Mouse (Mus musculus) limb, embryonic 12.5 days (tissue): ENCODE data around the gene Aldh1a1. TPM values are rescaled to one million over a fixed set of nuclear protein-coding genes. Genes with fewer than 3 reads are reported as not detected.

Source experiments
- ATAC-seq: fragments of 200-750 bp; cut with Nextera tagmentation; 2 replicates; pipeline ENCODE4 v1.8.0; 2017; ENCODE audit warnings: low read depth, moderate TSS enrichment; ENCODE audit not compliant: insufficient number of reproducible peaks, insufficient read depth, low FRiP score, low TSS enrichment
- H3K27ac ChIP-seq: fragments of 300-500 bp; sonication (generic); 2 replicates; pipeline ENCODE4 v1.5.1; 2016; ENCODE audit warnings: mild to moderate bottlenecking, moderate library complexity
- H3K27me3 ChIP-seq: fragments of 300-500 bp; sonication (generic); 2 replicates; pipeline ENCODE4 v1.6.1; 2016; ENCODE audit warnings: mild to moderate bottlenecking, moderate library complexity
- H3K36me3 ChIP-seq: fragments of 300-500 bp; sonication (generic); 2 replicates; pipeline ENCODE4 v1.6.1; 2016; ENCODE audit warnings: mild to moderate bottlenecking, moderate library complexity
- H3K4me1 ChIP-seq: fragments of 300-500 bp; sonication (generic); replicated peaks from 2 replicates; pipeline ENCODE4 v1.6.1; 2016
- H3K4me2 ChIP-seq: fragments of 300-500 bp; sonication (generic); 2 replicates; pipeline ENCODE4 v1.6.1; 2016; ENCODE audit warnings: mild to moderate bottlenecking, moderate library complexity
- H3K4me3 ChIP-seq: fragments of 300-500 bp; sonication (generic); replicated peaks from 2 replicates; pipeline ENCODE4 v1.5.1; 2016; ENCODE audit warnings: mild to moderate bottlenecking
- H3K9ac ChIP-seq: fragments of 300-500 bp; sonication (generic); replicated peaks from 2 replicates; pipeline ENCODE4 v1.6.1; 2016; ENCODE audit warnings: mild to moderate bottlenecking, moderate library complexity
- H3K9me3 ChIP-seq: fragments of 300-500 bp; sonication (generic); 2 replicates; pipeline ENCODE4 v1.6.1; 2016; ENCODE audit warnings: mild to moderate bottlenecking, moderate library complexity
- WGBS: fragments of 180-500 bp; shearing (Covaris S2); methylation state at CpG from one replicate; pipeline ENCODE4 v1.1.7; 2016; 5-methylcytosine and 5-hydroxymethylcytosine counted together
- polyA plus RNA-seq: library from polyadenylated mRNA; unstranded; fragments of >200 nt; fragmentation: Nextera tagmentation; extraction: Ambion mirVana; gene quantifications from 2 replicates; pipeline ENCODE4 v1.2.1, GENCODE M21; 2016

Gene Aldh1a1
- polyA plus RNA-seq, 1 experiment from 2014 or later = not detected

- no peak overlapping the region for H3K27ac ChIP-seq
- no peak overlapping the region for H3K9ac ChIP-seq
- no peak overlapping the region for H3K4me2 ChIP-seq
- H3K4me3 ChIP-seq = no peak overlapping the region
- no peak for ATAC-seq
- 0 out of 2 replicates have a peak, but pooled peaks cover 4% of the 10 kb centered on the region for H3K4me1 ChIP-seq
- H3K36me3 ChIP-seq = no peaks in the 10 kb centered on the region
- H3K9me3 ChIP-seq = no peaks in the 10 kb centered on the region
- H3K27me3 ChIP-seq = no peaks in the 10 kb centered on the region
- WGBS = 76% methylated on average over 1 of the region's 1 CpGs
These were observed 160.7 kb downstream of the Aldh1a1 start for GRCm38 (mm10) chr19:20653082-20653676.

GRCm38 (mm10) chr19:20654141-20654873 lies 161.8 kb downstream of the Aldh1a1 start:
- Histone ChIP-seq H3K4me1 (0 out of 2 replicates have a peak, but pooled peaks cover 4% of the 10 kb centered on the region), H3K4me3 (no peak overlapping the region), H3K9me3 (no peaks in the 10 kb centered on the region), H3K4me2 (no peak overlapping the region), H3K27ac (no peak overlapping the region), H3K9ac (no peak overlapping the region), H3K36me3 (no peaks in the 10 kb centered on the region), H3K27me3 (no peaks in the 10 kb centered on the region)
- ATAC-seq = no peak
- WGBS = 70% methylated on average over 3 of the region's 3 CpGs

DNA sequence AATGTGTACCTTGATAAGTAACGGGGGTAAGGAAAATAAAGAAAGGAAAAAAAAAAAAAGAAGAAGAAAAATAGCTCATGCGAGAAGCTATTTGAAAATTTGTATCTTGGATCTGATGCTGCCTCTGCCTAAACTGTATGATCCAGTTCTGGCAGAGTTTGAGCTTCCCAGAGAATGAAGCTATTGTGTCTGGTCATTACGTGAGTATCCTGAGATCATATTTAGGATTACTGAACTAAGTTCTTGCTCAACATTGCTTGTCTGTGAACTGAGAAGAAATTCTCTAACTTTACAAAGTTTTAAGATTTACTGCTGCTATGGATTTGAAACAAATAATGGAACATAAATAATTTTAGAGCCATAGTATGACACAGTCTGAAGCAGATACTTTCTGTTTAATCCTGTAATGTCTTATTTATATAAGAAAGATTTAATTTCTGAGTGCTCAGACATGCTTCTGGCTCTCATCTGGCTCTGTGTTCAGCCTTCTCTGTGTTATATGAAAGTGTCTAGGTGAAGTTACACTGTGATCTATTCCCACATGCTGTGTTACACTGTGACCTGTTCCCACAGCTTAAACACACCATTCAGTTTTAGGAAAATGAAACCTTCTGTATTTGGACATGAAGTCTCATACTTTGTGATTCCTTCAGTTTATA lies 185.3 kb downstream of the Aldh1a1 start:
- no peaks in the 10 kb centered on the region for H3K9me3 ChIP-seq
- H3K27me3 ChIP-seq = no peaks in the 10 kb centered on the region
- no peak overlapping the region for H3K27ac ChIP-seq
- H3K4me2 ChIP-seq = no peak overlapping the region
- no peak overlapping the region for H3K9ac ChIP-seq
- no peaks in the 10 kb centered on the region for H3K4me1 ChIP-seq
- 89% methylated on average over 3 of the region's 3 CpGs for WGBS
- no peak for ATAC-seq
- no peaks in the 10 kb centered on the region for H3K36me3 ChIP-seq
- no peak overlapping the region for H3K4me3 ChIP-seq

Other genes starting within 250 kb of the Aldh1a1 start
- gene Anxa1, start 101.8 kb upstream of the Aldh1a1 start, polyA plus RNA-seq = 15.2 and 17.6 TPM in 2 replicates
- 0.67 and 0.68 TPM in 2 replicates for gene Aldh1a7, start 234.8 kb downstream of the Aldh1a1 start, polyA plus RNA-seq